Mouse (Mus musculus) heart, embryonic 14.5 days (tissue): ENCODE data around the gene Sema7a. TPM values are rescaled to one million over a fixed set of nuclear protein-coding genes. Genes with fewer than 3 reads are reported as not detected.

Experiments
- polyA plus RNA-seq: library from polyadenylated mRNA; unstranded; fragments of >200 nt; fragmentation: Nextera tagmentation; extraction: Ambion mirVana; gene quantifications from 2 replicates; pipeline ENCODE4 v1.2.1, GENCODE M21; 2014

The Sema7a gene
- polyA plus RNA-seq, 1 experiment from 2014 or later = 0.70 TPM

Other genes starting within 250 kb of the Sema7a start
- 11.0 and 12.6 TPM in 2 replicates for gene Edc3, start 231.6 kb upstream of the Sema7a start, polyA plus RNA-seq
- 46.3 and 53.2 TPM in 2 replicates for gene Clk3, start 174.3 kb upstream of the Sema7a start, polyA plus RNA-seq
- 8.1 and 8.8 TPM in 2 replicates for gene Arid3b, start 103.3 kb upstream of the Sema7a start, polyA plus RNA-seq
- 107 and 114 TPM in 2 replicates for gene Ubl7, start 29.1 kb upstream of the Sema7a start, polyA plus RNA-seq
- 0.27 TPM in 1 of 2 replicates, not detected in the other for gene Cyp11a1, start 66.3 kb downstream of the Sema7a start, polyA plus RNA-seq
- gene Stra6, start 123.7 kb downstream of the Sema7a start, polyA plus RNA-seq = 0.57 TPM in 1 of 2 replicates, not detected in the other
- not detected in 2 replicates for gene Ccdc33, start 178.7 kb downstream of the Sema7a start, polyA plus RNA-seq